Mouse (Mus musculus) kidney, postnatal 36 days (tissue): Measurements from ENCODE around the gene Adipoq.

Experiments used
- DNase-seq, 2 experiments: peaks; one replicate each; pipeline ENCODE4 v3.0.0; 2021 to 2022; ENCODE audit warnings: mixed read lengths in 2 of 2

Gene Adipoq

DNA sequence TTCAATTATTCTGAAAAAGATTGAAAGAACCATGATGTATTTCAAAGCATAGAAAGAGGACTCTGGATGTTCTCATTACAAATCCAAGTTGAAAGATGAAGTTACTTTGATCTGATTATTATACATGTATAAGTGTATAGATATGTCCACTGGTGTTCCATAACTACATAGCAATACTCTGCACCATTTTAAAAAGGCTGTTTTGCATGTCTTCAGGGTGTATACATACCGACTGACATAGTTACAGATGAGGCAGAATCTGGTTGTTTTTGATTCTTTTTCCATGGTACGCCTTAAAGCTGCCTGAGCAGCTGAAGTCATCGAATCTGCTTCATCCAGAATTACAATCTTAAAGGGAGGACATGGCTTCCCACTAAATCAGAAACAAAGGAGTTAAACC lies 30.9 kb upstream of the Adipoq start:
- no peak for DNase-seq

DNA sequence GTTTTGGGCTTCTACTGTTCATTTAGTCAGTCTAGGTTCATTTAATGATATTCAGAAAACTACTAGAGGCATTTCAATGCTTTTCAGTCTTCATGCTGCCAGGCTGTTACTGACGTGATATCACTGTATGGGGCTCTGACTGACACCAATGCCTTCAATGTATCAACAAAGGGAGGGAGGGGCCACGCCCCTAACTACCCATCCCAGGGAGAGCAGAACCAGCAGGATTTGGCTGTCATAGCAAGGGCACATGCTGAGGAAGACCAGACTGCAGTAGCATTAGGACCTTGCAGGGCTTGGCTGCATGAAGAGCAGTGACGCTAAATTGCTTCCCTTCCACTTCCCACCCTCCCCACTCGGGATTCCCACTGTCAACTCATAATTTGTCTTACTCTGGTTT lies 29.2 kb upstream of the Adipoq start:
- no peak for DNase-seq

DNA sequence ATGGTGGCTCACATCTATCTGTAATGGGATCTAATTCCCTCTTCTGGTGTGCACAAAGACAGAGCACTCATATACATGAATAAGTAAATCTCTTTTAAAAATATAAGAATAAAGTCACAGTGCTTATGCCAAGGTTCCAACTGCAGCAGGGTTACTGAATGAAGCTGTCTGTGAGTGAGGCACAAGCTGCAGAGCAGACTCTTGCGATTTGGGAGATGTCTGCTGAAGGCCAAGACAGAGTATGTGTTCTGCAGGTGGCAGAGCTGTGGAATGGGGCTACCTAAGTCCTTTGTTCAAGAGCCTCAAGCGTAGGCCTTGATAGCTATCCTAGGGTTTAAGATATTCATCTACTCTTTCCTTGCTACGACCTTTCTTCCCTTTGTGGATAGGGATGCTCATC lies 23.9 kb upstream of the Adipoq start:
- no peak for DNase-seq

DNA sequence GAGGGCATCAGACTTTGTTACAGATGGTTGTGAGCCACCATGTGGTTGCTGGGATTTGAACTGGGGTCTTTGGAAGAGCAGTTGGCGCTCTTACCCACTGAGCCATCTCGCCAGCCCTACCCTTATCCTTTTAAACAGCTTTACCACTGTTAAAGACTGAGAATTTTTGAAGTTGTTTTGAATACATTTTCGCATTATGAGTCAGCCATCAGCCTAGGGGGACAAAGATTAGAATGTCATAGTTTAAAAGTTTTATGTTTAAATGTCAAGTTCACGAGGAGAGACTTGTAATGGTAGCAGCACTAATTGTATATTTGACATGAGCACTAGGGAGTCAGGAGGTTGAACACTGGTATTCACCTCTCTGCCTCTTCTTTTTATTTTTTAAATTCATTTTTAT lies 23.2 kb upstream of the Adipoq start:
- DNase-seq, result no peak

DNA sequence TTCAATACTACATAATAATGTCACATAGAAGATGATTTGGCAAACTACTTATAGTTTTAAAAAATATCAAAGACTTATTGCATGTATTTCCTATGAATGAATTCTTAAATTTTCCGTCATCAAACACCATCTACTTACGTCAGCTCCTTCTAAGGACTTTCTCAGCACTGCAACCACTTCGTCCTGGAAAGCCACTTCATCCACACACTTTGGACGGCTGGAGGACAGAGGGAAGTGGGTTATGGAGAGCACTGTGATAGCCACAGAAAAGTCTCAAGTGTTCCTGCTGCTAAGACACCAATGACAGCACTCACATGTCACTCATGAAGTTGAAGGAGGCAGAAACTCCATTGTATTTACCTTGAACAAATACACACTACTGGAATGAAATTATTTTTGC lies 21.9 kb upstream of the Adipoq start:
- DNase-seq, result no peak

DNA sequence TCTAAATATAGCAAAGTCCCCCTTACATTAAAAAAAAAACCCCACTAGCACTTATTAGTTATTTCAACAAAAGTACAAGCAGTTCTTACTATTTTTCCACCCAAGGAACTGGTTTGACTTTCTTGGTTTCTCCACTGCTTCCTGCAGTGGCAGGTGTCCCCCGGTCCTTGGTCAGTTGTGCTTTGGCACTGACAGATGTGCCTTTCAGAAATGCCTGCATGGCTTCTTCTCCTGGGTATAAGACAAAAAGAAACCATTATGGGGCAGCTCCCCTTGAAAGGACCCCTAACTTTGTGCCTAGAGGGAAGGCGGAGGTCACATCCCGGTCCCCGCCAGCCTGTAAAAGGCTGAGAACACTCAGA lies 19.0 kb upstream of the Adipoq start:
- no peak for DNase-seq

DNA sequence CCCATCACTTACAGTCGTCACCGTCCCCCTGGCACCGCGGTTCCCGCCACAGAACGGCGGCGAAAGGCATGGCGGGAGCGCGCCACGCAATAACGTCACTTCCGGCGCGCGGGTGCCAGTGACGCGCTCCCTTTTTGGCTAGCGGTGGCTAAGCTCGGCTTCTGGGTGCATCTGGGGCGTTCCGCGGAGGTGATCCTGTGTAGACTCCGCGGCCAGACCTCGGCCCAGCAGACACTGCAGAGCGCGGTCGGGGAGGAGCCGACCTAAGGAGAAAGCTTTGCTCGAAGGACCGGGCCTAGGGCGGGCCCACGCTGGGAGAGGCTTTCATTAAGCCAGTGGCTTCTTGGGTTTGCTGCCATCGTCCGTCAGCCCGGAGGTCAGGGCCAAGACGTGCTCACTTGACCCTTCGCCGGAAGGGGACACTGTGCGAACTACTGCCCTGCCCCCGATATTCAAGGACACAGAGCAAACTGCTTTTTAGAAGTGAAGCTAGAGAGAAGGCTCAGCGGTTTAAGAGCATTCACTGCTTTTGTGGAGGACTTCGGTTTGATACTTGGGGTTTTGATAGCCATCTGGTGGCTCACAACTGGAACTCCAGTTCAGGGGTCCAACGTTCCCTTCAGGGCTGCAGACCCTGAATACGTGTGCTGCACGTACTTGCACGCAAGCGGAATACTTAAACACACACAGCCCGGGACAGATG lies 18.5 kb upstream of the Adipoq start, which contains the start of gene Rfc4:
Gene Rfc4, minus strand, starts transcription at position 65 of the 703 bp plus-strand sequence.
- peak; percentile 89 to 95 for DNase-seq

DNA sequence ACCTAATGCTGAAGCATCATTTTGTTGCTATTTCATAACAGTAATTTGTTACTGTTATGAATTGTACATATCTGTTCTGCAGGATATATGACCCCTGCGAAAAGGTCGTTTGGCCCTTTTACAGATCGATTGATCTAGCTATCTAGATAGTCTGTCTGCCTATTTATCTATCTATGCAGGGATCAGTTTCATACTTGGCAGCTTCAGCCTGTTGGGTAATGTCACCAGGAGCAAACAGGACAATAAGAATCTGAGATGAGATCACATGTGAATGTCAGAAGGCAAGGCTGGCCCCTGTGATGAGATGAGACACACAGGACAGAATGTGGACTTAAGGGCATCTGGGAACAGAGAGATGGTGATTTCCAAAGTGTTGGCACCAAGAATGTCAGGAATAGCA lies 16.0 kb upstream of the Adipoq start:
- no peak for DNase-seq

DNA sequence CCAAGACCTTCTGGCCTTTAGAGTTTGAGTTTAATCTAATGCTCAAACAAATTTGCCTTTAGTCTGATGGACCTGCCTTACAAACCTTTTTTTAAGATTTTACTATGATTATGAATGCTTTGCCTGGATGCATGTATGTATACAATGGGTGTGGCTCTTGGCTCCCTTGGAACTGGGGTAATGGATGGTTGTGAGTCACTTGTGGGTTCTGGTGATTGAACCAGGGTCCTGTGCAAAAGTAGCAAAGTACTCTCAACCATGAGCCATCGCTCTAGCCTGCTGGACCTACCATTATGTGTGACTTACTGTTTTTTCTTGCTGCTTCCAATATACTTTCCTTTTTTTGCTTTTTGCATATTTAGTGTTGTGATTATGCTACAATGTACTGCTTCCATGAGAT lies 14.0 kb upstream of the Adipoq start:
- DNase-seq, result no peak

DNA sequence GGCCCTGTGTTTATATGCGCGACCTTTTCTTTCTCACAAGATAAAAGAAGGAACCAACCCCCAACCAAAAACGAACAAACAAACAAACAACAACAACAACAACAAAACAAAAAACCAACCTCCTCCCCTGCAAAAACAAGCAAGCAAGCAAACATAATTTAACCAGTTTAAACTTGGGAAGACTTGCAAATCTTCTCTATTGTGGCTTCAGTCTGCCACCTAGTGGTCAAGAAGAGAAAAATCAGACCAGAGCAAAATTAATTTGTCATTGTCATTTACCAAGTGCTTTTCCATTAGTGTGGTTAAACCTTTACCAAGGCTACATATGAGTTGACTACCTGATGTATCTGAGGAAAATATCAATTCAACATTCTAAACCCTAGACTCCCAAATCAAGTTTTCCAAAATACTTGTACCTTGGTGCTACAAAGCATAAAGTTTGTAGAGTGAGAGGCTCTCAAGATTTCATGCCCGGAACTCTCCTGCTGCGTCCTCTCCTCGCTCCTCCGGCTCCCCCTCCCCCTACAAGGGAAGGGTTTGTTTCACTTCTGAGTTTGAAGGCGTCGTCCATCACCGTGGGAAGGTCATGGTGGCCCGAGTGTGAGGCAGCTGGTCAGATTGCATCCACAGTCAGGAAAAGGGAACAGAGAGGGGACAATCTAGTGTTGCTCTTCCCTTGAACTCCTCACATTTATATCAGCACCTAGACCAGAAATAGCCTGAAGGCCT lies 10.8 kb upstream of the Adipoq start:
- peak in 1 of 2 experiments; percentile 7 for DNase-seq

DNA sequence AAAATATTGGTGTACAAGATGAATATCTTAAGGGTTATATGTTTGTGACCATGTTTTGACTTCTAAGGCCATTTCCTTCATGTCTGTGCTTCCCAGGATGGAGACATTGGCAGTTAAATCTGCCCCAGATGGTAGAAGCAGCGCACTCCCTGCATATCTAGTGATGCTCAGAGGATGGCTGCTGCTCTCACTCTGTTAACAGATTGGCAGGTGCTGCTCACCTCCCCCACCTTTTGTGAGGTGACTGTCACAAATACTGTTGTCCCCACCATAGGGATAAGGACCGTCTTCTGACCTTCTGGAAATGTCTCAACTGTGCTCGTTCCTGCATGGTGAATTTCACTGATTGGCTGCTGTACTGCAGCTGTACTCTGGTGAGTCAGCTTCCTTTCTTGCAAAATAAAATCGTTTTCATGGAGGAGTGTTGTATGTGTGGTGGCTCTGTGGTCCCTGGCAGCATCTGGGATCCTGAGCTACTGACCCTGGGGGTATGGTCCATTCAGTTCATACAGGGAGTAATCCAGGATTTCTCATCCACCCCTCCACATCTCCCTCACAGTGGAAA lies 9.8 kb upstream of the Adipoq start:
- no peak for DNase-seq

DNA sequence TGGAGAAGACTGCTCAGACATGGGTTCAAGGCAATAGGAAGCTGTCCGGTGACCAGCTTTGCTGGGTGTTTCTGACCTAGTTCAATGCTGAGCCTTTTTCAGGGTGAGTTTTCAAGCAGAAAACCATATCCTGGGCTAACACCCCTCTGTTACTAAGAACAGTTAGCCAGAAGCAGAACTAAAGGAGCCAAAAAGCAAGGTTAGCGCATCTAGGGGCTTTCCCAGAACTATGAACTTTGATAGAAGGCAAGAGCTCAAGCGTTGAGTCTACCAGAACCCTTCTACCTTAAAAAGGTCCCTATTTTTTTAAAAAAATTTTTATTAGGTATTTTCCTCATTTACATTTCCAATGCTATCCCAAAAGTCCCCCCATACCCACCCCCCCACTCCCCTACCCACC lies 5.4 kb upstream of the Adipoq start:
- DNase-seq, result no peak

DNA sequence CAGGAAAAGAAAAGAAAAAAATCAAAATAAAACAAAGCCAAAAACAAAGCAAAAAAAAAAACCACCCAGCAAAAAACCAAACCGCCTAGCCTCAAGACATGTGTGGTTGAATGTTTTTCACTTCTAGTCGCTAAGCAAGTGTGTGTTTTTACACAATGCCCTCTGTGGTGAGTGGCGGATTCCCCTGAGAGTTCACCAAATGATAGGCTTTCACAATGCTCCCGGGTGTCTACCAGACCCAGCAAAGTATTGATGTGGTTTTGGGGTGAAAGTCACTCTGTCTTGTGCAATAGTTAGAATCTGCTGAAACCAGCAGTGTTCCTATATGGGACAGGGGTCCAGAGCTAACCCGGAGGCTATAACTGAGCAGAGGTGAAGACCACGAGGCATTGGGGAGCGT lies 2.0 kb upstream of the Adipoq start:
- DNase-seq, result no peak

DNA sequence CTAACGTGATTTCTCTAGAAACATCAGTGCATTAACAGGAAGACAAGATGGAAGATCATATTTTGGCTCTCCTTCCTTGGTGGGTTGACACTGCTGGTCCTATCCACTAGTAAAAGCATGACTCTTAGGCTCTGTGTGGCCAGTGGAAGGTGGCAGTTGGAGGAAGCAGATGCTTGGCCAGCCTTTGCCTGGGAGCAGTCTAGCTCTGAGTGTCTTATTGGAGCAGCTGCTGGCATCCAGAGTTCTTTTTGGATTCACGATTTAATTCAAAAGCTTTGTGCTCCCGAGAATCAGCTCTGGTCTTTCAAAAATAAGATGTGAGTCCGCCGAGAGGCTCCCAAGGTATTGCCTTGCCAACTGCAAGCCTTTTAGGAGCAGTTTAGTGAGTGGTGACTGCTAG lies 1.1 kb upstream of the Adipoq start:
- no peak for DNase-seq

DNA sequence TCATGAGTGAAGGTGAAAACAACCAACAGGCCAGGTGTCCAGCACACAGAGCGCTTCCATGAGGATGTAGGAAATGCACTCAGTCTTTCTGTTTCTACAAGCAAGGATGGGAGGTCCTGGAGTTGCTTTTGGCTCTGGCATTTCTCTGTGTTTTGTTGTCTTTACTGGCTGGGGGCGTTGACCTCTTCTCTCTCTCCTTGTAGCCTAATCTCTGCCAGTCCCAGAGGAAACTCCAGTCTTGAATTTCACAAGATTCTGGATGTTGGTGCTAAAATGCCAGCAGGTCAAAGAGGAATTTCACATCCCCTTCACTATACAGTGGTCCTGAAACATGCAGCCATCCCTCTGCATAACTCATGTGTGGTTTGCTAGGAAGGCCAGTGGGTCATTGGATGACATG lies 2.6 kb downstream of the Adipoq start:
- DNase-seq, result no peak

DNA sequence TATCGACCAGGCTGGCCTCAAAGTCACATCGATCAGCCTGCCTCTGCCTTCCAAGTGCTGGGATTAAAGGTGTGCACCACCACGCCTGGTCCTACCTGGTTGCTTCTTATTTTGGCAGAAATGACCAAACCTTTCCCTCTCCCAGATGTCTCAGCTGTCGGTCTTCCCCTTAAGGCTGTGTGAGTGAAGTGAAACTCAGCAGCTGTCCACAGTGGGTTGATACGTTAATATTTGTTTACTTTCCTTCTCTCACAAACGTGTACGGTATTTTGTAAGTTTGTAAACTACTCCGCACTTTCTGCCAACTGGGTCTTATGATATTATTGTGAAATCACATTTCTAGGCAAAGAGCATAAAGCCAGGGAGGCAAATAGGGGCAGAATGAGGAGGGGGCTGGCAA lies 3.1 kb downstream of the Adipoq start:
- no peak for DNase-seq

DNA sequence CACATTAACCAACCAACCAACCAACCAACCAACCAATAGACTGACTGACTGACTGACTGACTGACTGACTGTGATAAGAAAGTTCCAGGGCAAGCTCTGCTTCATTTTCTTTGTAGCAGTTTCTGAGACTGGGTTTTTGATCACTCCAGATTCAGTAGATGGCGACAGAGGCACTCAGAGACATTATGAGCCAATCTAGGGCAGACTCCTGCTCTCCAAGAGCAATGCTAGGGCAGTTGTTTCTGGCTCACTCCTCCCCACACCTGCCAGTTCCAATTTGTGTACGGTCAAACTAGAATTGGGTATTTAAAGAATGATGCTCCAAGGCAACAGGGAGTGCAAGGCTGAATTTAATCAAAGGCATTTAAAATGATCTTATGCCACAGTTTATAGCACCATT lies 5.1 kb downstream of the Adipoq start:
- peak; percentile 62 to 64 for DNase-seq

DNA sequence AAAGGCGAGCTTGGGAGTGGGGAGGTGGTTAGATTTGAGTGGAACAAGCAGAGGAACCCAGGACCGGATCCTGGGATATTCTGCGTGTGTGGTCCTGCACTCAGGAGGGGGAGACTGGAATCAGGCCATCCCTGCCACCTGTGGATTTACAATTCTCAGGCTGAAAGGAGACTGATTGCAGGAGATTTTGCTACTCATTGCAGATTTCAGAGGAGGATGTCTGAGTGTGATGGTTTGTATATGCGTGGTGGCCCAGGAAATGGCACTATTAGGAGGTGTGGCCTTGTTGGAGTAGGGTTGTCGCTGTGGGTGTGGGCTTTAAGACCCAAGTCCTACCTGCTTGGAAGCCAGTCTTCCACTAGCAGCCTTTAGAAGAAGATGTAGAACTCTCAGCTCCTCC lies 7.9 kb downstream of the Adipoq start:
- DNase-seq, result no peak

DNA sequence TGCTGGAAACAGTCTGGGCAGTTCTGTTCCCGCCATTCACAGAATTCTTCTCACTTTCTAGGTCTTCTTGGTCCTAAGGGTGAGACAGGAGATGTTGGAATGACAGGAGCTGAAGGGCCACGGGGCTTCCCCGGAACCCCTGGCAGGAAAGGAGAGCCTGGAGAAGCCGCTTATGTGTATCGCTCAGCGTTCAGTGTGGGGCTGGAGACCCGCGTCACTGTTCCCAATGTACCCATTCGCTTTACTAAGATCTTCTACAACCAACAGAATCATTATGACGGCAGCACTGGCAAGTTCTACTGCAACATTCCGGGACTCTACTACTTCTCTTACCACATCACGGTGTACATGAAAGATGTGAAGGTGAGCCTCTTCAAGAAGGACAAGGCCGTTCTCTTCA lies 10.7 kb downstream of the Adipoq start:
- DNase-seq, result no peak

DNA sequence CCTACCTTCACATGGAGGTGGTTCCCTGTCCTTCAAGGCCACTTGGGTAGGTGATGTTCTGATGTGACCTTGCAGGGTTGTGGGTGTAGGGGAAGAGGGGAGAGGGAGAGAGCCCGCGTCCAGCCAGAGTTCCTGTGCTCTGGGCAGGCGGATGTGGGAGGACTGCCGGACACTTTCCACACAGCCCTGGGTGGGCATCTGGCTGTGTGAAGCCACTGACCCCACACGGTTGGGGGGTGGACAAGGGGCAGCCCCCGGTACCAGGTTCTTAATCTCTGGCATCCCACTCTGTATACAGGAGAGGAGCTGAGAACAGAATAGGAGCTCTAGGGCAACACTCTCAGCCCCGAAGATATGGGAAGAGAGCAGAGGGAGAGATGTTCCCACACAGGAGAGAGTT lies 12.0 kb downstream of the Adipoq start:
- no peak for DNase-seq

DNA sequence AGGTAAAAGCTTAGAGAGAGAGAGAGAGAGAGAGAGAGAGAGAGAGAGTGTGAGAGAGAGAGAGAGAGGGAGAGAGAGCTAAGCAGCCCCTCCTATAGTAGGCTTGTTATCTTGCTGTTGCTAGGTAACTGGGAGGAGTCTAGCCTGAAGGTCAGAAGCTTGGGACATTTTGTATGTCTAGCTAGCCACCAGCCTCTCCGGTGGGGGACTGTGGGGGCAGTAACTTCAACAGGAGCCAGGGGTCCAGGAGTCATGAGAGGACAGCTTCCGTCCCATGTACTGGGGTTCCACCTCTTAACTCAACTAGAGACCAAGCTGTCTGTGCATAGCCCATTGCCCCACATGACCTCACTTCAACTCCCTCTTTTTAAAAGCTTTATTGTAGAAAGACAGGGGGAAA lies 12.6 kb downstream of the Adipoq start:
- no peak for DNase-seq

DNA sequence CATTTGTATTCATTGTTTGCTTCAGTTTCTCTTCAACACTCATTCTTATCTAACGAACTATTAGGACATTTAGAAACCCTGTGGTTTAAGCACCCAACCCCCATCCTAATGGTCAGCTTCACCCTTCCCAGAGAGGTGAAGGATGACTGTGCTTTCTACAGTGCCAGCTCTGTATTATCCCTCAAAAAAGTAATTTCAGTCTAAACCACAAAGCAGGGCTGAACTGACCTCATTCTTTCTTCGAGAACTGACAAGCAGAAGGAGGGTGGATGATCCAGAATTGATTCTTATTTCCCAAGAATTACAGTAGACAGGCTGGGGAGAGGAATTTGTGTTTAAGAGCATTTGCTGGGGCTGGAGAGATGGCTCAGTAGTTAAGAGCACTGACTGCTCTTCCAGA lies 13.4 kb downstream of the Adipoq start:
- no peak for DNase-seq

DNA sequence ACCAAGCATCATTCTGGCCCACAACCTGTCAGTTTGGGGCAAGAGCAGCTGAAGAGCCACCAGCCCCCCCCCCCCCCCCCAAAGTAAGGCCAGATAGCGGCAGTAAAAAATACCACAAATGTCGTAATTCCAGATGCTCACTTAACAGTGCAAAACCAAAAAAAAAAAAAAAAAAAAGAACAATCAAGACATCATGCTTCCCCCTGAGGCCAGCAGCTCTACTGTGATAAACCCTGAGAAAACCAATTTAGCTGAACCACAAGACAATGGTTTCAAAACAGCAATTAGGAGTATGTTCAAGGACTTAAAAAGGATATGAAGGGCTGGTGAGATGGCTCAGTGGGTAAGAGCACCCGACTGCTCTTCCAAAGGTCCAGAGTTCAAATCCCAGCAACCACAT lies 15.8 kb downstream of the Adipoq start:
- no peak for DNase-seq

DNA sequence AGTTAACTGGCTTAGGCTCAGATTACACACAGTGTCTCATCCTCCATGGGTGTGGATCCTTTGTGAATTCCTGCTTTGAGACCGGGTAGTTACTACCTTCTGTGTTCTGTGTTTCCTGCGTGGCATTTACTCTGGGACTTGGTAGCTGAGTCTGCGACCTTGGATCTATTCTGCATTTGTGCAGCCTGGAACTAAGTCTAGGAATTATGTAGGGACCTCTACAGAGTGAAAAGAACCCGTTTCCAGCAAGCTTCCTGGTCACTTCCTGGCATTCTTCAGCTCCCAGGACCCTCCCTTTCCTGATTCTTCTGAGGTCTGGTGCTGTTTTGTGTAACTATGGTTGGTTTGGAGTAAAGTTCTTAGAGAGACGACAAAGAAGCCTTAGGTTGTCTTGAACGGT lies 18.1 kb downstream of the Adipoq start:
- peak; percentile 5 to 35 for DNase-seq

DNA sequence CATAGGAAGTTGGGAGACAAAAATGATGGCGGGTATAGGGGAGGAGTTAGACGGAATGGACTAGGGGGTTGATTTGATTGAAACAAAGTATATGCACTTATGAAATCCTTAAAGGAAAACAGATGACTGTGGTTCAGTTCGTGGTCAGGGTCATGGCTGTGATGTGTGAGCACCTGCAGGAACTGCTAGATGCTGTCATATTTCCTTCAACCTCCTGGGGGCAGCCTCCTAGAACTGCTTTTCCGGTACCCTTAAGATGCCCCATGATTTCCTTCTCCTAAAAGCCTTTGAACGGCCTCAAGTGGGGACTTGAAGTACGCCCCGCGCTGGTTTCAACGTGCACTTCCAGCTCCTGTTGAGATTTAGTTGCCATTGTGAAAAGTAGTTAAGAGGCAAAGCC lies 19.1 kb downstream of the Adipoq start:
- peak in 1 of 2 experiments; percentile 9 for DNase-seq
